Mouse (Mus musculus) T-helper 1 cell (primary cell): ENCODE measurements around the gene Srsf7.

ENCODE experiments used
- in situ Hi-C: fragments of 300-600 bp; cut with MboI, MseI; formaldehyde crosslinking; loops from one replicate; pipeline ENCODE4 v1.15.1; 2025; ENCODE audit warnings: high pct_unique_total_duplicates

The Srsf7 gene

DNA sequence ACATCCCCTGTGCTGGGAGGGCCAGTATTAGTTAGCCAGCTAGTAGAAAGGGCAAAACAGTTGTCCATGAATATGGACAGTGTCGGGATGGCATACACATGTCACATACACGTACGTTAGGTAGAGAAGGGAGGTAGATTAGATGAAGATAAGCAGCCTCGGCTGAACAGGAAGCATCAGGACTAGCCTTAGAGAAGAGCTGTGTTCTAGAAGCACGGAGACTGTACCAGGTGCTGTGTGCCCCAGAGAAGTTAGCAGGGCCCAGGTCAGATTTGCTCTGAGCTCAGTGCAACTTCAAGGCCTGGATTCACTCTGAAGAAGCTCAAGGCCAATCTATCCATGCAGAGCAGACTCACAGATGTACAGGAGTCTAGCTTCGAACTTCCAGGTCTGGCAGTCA is 49.6 kb downstream of the Srsf7 start:
- in situ Hi-C loops, result no loop called here

DNA sequence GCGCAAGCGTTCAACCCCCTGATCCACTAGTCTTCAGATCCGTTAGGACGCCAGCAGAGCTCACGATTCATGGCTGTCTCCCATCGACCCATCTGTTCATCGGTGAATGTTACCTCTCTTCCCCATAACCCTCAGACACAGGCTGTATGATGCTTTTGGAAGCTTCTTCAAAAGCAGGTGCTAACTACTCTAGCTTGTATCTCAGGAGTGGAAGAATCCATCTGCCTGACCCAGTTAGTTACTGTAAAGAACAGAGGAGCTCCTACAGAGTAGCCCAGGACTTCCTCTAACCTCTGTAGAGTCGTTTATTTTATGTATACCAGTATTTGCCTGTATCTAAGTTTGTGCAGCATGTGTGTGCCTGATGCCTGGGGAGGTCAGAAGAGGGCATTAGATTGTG is 50.2 kb downstream of the Srsf7 start:
- in situ Hi-C loops, result no loop called here

DNA sequence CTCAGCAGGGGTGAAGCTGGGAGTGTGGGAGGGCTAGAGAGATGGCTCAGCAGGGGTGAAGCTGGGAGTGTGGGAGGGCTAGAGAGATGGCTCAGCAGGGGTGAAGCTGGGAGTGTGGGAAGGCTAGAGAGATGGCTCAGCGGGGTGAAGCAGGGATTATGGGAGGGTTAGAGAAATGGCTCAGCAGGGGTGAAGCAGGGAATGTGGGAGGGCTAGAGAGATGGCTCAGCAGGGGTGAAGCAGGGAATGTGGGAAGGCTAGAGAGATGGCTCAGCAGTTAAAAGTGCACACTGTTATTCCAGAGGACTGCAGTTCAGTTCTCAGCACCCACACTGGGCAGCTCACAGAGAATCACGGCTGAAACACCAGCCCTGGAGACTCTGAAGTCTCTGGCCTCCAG is 53.5 kb downstream of the Srsf7 start:
- in situ Hi-C loops, result no loop called here

DNA sequence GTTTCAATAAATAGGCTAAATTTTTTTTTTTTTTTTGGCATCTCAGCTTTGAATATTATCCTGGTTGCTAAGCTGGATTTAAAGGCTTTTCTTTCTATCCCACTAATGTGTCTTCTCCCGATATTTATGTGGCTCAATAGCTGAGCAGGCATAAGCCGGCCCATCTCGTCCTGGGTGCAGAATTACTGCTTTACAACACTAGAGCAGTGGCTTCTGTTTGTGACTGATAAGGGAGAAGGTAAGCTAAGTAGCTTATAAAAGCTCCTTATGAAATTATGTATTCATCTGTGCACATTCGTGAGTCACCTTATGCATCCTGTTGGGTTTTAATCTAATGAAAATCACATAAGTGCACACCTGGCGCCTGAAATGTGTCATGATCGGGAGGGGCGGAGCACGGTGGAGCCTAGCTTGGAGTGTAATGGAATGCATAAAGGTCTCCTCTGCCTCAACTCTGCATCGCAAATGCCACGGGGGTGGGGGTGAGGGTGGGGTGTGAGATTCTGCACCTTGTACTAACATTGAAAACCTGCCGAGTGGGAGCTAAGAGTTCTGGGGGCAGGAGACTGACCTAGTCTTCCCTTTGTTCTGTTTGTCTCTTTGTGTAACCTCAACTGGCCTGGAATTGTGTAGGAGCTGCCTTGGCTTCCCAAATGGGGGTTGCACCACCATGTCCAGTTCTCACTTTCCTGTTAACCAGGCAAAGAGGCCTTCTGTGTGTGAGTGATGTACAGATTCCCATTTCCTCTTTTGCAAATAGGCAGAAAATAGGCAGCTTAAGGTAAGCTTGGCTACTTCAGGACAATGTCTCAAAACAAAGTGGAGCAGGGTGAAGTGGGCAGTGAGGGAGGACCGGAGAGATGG is 54.1 kb downstream of the Srsf7 start:
- in situ Hi-C loops, result no loop called here

DNA sequence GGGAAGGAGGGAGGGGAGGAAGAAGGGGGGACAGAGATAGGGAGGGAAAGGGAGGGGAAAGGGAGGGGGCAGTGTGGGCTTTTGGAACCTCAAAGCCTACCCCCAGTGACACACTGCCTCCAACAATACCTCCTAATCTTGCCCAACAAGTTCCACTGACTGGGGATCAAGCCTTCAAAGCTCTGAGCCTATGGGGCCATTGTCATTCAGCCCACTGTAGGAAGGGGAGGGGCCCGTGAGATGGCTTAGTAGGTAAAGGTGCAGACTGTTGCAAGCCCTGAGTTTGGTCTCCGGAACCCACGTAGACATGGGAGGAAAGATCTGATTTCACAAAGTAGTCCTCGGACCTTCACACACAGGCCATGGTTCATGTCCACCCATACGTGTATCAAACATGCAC is 55.8 kb downstream of the Srsf7 start:
- in situ Hi-C loops, result no loop called here
